Mouse (Mus musculus): ENCODE results near the gene Fez2. TPM values are rescaled to one million over a fixed set of nuclear protein-coding genes. Genes with fewer than 3 reads are reported as not detected.

Fez2 gene
- total and polyA plus RNA-seq, 2 experiments: 18.2 to 28.9 TPM

DNA sequence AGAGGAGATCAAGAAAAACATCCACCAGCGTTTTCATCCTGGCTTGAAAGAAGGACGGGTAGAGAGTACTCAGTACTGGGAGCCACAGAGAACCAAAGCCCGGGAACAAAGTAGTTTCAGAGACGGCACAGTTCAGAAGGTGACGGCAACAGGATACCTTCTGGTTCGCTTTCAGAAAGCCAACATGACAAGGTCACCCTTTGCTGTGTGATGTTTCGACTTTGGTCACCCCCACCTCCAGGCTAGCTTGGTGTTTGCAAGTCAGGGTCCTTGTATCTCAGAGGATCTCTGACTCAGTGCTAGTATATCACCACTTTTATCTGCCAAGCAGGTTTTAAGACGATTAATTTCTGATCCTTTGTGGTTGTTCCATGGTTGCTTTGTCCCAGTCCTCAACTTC lies 7.1 kb upstream of the Fez2 start:
- no peak overlapping the region for H3K27ac ChIP-seq (replicated peaks; ENCODE audit: insufficient read depth, low read depth, low read length)
- no peak overlapping the region for H3K9ac ChIP-seq (ENCODE audit: low read depth, low read length)
- TF ChIP-seq POLR2A (IDR thresholded peaks at IDR 0.05; ENCODE audit: extremely low read depth, insufficient read depth, low read length) (no peak), CTCF (IDR thresholded peaks at IDR 0.05; ENCODE audit: low read depth, low read length) (no peak)
- 70% methylated on average over 8 of the region's 8 CpGs for WGBS
- no peaks in the 10 kb centered on the region for H3K36me3 ChIP-seq (ENCODE audit: control insufficient read depth, insufficient read depth, low read length)
- no peak for DNase-seq (ENCODE audit: extremely low read depth, low read depth, low spot score)
- no peaks in the 10 kb centered on the region for H3K27me3 ChIP-seq (ENCODE audit: control insufficient read depth, insufficient read depth, low read length)
- H3K4me1 ChIP-seq (ENCODE audit: control insufficient read depth, insufficient read depth, low read length): no peaks in the 10 kb centered on the region
- H3K79me2 ChIP-seq (ENCODE audit: control insufficient read depth, insufficient read depth, low read length): no peaks in the 10 kb centered on the region
- H3K4me3 ChIP-seq (ENCODE audit: insufficient read depth, low read depth, low read length): no peak overlapping the region

DNA sequence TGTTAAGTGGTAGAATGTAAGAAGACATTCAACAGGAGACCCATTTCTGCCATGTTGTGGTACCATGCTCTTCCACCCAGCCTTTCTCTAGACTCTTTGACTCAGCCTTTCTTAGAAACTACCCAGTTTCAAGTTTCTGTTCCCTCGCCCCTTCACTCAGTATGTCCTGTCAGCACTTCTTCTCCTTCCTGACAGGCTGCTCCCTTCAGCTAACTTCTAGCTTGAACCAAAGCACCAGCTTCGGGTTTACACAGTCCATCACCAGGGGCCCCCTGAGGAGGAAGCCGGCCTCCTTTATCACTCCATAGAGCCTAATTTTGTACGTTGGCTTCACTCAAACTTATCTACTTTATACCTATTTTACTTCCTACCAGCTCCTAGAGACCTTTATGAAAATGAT lies 1.3 kb upstream of the Fez2 start:
- TF ChIP-seq POLR2A (IDR thresholded peaks at IDR 0.05; ENCODE audit: extremely low read depth, insufficient read depth, low read length) (no peak), CTCF (IDR thresholded peaks at IDR 0.05; ENCODE audit: low read depth, low read length) (no peak)
- H3K9ac ChIP-seq (ENCODE audit: low read depth, low read length): no peak overlapping the region
- peaks cover 5% of the 10 kb centered on the region; the same call in 1 of the 2 replicates for H3K4me1 ChIP-seq (ENCODE audit: control insufficient read depth, insufficient read depth, low read length)
- WGBS: 78% methylated on average over 4 of the region's 4 CpGs
- H3K79me2 ChIP-seq (ENCODE audit: control insufficient read depth, insufficient read depth, low read length): peaks cover 20% of the 10 kb centered on the region
- H3K4me3 ChIP-seq (ENCODE audit: insufficient read depth, low read depth, low read length): no peak overlapping the region
- peak; percentile 24 for DNase-seq (ENCODE audit: extremely low read depth, low read depth, low spot score)
- H3K27ac ChIP-seq (replicated peaks; ENCODE audit: insufficient read depth, low read depth, low read length): no peak overlapping the region
- no peaks in the 10 kb centered on the region for H3K36me3 ChIP-seq (ENCODE audit: control insufficient read depth, insufficient read depth, low read length)
- no peaks in the 10 kb centered on the region for H3K27me3 ChIP-seq (ENCODE audit: control insufficient read depth, insufficient read depth, low read length)

GRCm38 (mm10) chr17:78415255-78415654 lies 2.7 kb downstream of the Fez2 start:
- Histone ChIP-seq H3K4me1 (ENCODE audit: control insufficient read depth, insufficient read depth, low read length) (peaks cover 5% of the 10 kb centered on the region; the same call in 1 of the 2 replicates), H3K9ac (ENCODE audit: low read depth, low read length) (no peak overlapping the region), H3K36me3 (ENCODE audit: control insufficient read depth, insufficient read depth, low read length) (peaks cover 12% of the 10 kb centered on the region), H3K79me2 (ENCODE audit: control insufficient read depth, insufficient read depth, low read length) (peaks cover 28% of the 10 kb centered on the region), H3K27ac (replicated peaks; ENCODE audit: insufficient read depth, low read depth, low read length) (no peak overlapping the region), H3K4me3 (ENCODE audit: insufficient read depth, low read depth, low read length) (no peak overlapping the region), H3K27me3 (ENCODE audit: control insufficient read depth, insufficient read depth, low read length) (no peaks in the 10 kb centered on the region)
- no peak for DNase-seq (ENCODE audit: extremely low read depth, low read depth, low spot score)
- TF ChIP-seq POLR2A (IDR thresholded peaks at IDR 0.05; ENCODE audit: extremely low read depth, insufficient read depth, low read length) (no peak), CTCF (IDR thresholded peaks at IDR 0.05; ENCODE audit: low read depth, low read length) (no peak)
- WGBS: 51% methylated on average over 2 of the region's 2 CpGs

GRCm38 (mm10) chr17:78409900-78410299 lies 8.1 kb downstream of the Fez2 start:
- no peak overlapping the region for H3K4me3 ChIP-seq (ENCODE audit: insufficient read depth, low read depth, low read length)
- no peak overlapping the region for H3K27ac ChIP-seq (replicated peaks; ENCODE audit: insufficient read depth, low read depth, low read length)
- H3K79me2 ChIP-seq (ENCODE audit: control insufficient read depth, insufficient read depth, low read length): peaks cover 18% of the 10 kb centered on the region
- no peak for TF ChIP-seq POLR2A (IDR thresholded peaks at IDR 0.05; ENCODE audit: extremely low read depth, insufficient read depth, low read length)
- no peak for TF ChIP-seq CTCF (IDR thresholded peaks at IDR 0.05; ENCODE audit: low read depth, low read length)
- peaks cover 14% of the 10 kb centered on the region for H3K36me3 ChIP-seq (ENCODE audit: control insufficient read depth, insufficient read depth, low read length)
- no peak for DNase-seq (ENCODE audit: extremely low read depth, low read depth, low spot score)
- WGBS: 84% methylated on average over 2 of the region's 2 CpGs
- no peaks in the 10 kb centered on the region for H3K27me3 ChIP-seq (ENCODE audit: control insufficient read depth, insufficient read depth, low read length)
- peaks cover 21% of the 10 kb centered on the region for H3K4me1 ChIP-seq (ENCODE audit: control insufficient read depth, insufficient read depth, low read length)
- no peak overlapping the region for H3K9ac ChIP-seq (ENCODE audit: low read depth, low read length)

DNA sequence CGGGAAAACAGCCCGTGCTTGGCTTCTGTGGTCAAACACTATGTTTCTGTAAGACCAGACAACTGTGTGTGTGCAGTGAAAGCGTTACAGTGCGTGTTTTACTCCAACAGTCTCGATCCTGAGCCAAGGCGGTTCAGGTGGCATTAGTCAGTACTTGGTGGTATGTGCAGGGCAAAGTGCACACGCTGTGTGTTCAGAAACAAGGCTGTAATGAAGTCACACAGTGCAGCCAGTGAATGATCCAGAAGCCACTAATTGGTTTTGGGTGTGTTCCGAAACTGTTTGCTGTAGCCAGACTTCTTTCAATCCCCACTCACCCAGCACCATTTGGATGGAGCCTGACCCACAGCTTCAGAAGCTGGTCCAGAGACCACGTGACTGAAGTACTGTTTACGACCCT lies 9.6 kb downstream of the Fez2 start:
- Histone ChIP-seq H3K4me1 (ENCODE audit: control insufficient read depth, insufficient read depth, low read length) (peaks cover 20% of the 10 kb centered on the region), H3K4me3 (ENCODE audit: insufficient read depth, low read depth, low read length) (no peak overlapping the region), H3K27me3 (ENCODE audit: control insufficient read depth, insufficient read depth, low read length) (no peaks in the 10 kb centered on the region), H3K79me2 (ENCODE audit: control insufficient read depth, insufficient read depth, low read length) (peaks cover 9% of the 10 kb centered on the region; the same call in 1 of the 2 replicates), H3K27ac (replicated peaks; ENCODE audit: insufficient read depth, low read depth, low read length) (peak overlapping the region; percentile 64), H3K36me3 (ENCODE audit: control insufficient read depth, insufficient read depth, low read length) (peaks cover 14% of the 10 kb centered on the region), H3K9ac (ENCODE audit: low read depth, low read length) (no peak overlapping the region)
- 66% methylated on average over 10 of the region's 10 CpGs for WGBS
- peak; percentile 55 for DNase-seq (ENCODE audit: extremely low read depth, low read depth, low spot score)
- no peak for TF ChIP-seq CTCF (IDR thresholded peaks at IDR 0.05; ENCODE audit: low read depth, low read length)
- no peak for TF ChIP-seq POLR2A (IDR thresholded peaks at IDR 0.05; ENCODE audit: extremely low read depth, insufficient read depth, low read length)

DNA sequence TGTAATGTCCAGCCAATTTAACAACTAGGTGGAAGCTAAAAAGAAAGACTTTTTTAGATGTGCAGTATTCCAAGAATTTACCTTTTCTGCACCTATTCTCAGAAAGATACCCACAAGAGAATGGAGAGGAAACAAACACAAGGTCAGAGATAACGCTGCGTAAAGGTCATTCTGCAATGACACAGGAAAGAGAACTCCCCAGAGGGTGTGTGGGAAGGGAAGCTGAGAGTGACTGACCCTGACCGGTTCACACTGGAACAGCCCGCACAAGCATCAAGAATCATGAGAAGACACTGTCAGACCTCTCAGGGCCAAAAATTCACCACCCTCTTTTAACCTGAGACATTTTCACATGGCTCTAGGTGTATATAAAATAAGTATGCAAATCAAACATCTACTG lies 10.4 kb downstream of the Fez2 start:
- DNase-seq (ENCODE audit: extremely low read depth, low read depth, low spot score): peak; percentile 80
- no peaks in the 10 kb centered on the region for H3K27me3 ChIP-seq (ENCODE audit: control insufficient read depth, insufficient read depth, low read length)
- no peak overlapping the region for H3K4me3 ChIP-seq (ENCODE audit: insufficient read depth, low read depth, low read length)
- peak overlapping the region; percentile 14; the same call in 1 of the 2 replicates for H3K27ac ChIP-seq (replicated peaks; ENCODE audit: insufficient read depth, low read depth, low read length)
- peaks cover 18% of the 10 kb centered on the region for H3K36me3 ChIP-seq (ENCODE audit: control insufficient read depth, insufficient read depth, low read length)
- TF ChIP-seq POLR2A (IDR thresholded peaks at IDR 0.05; ENCODE audit: extremely low read depth, insufficient read depth, low read length): no peak
- TF ChIP-seq CTCF (IDR thresholded peaks at IDR 0.05; ENCODE audit: low read depth, low read length): no peak
- WGBS: 5% methylated on average over 4 of the region's 4 CpGs
- peaks cover 20% of the 10 kb centered on the region for H3K4me1 ChIP-seq (ENCODE audit: control insufficient read depth, insufficient read depth, low read length)
- peaks cover 9% of the 10 kb centered on the region; the same call in 1 of the 2 replicates for H3K79me2 ChIP-seq (ENCODE audit: control insufficient read depth, insufficient read depth, low read length)
- H3K9ac ChIP-seq (ENCODE audit: low read depth, low read length): no peak overlapping the region

Data from liver, adult 2 months (tissue).